Mouse (Mus musculus): ENCODE results near the gene Tmem123.

- TF ChIP-seq TAL1 (IDR thresholded peaks at IDR 0.05; ENCODE audit: low read length), result no peak
- TF ChIP-seq GATA1 (IDR thresholded peaks at IDR 0.05; ENCODE audit: low read length), result no peak
Observed at GRCm38 (mm10) chr9:7764463-7764871, 626 bp downstream of the Tmem123 start.

Measured in erythroblast, embryonic 14.5 days (primary cell).